Mouse (Mus musculus): ENCODE data around the gene Lrp2.
"Not testable (repeated sequence)": the region's sequence is repeated elsewhere in the genome, so short reads cannot be mapped to it uniquely, and the experiment has no call there.

Gene Lrp2

GRCm38 (mm10) chr2:69584117-69584933, 1.5 kb downstream of the Lrp2 start:
- no peak for DNase-seq (ENCODE audit: extremely low read depth, low read depth)

GRCm38 (mm10) chr2:69582861-69583260, 3.0 kb downstream of the Lrp2 start:
- DNase-seq (ENCODE audit: extremely low read depth, low read depth): no peak

GRCm38 (mm10) chr2:69582068-69582467, 3.8 kb downstream of the Lrp2 start:
- DNase-seq (ENCODE audit: extremely low read depth, low read depth): not testable (repeated sequence)

- no peak for DNase-seq (ENCODE audit: extremely low read depth, low read depth)
These were observed 5.8 kb downstream of the Lrp2 start for GRCm38 (mm10) chr2:69580091-69580490.

- no peak for DNase-seq (ENCODE audit: extremely low read depth, low read depth)
These were observed 7.7 kb downstream of the Lrp2 start for GRCm38 (mm10) chr2:69578206-69578605.

- no peak for DNase-seq (ENCODE audit: extremely low read depth, low read depth)
These were observed 9.3 kb downstream of the Lrp2 start for GRCm38 (mm10) chr2:69576531-69576930.

- DNase-seq (ENCODE audit: extremely low read depth, low read depth): no peak
These were observed 10.9 kb downstream of the Lrp2 start for GRCm38 (mm10) chr2:69574934-69575333.

GRCm38 (mm10) chr2:69574261-69574660, 11.6 kb downstream of the Lrp2 start:
- no peak for DNase-seq (ENCODE audit: extremely low read depth, low read depth)

GRCm38 (mm10) chr2:69573733-69574054, 12.2 kb downstream of the Lrp2 start:
- no peak for DNase-seq (ENCODE audit: extremely low read depth, low read depth)

GRCm38 (mm10) chr2:69573038-69573732, 12.7 kb downstream of the Lrp2 start:
- no peak for DNase-seq (ENCODE audit: extremely low read depth, low read depth)

- DNase-seq (ENCODE audit: extremely low read depth, low read depth): no peak
These were observed 15.3 kb downstream of the Lrp2 start for GRCm38 (mm10) chr2:69570556-69570955.

- no peak for DNase-seq (ENCODE audit: extremely low read depth, low read depth)
These were observed 19.6 kb downstream of the Lrp2 start for GRCm38 (mm10) chr2:69566281-69566680.

- peak; percentile 47 for DNase-seq (ENCODE audit: extremely low read depth, low read depth)
These were observed 22.4 kb downstream of the Lrp2 start for GRCm38 (mm10) chr2:69563492-69563891.

GRCm38 (mm10) chr2:69562761-69563160, 23.1 kb downstream of the Lrp2 start:
- DNase-seq (ENCODE audit: extremely low read depth, low read depth): no peak

GRCm38 (mm10) chr2:69560221-69560620, 25.6 kb downstream of the Lrp2 start:
- DNase-seq (ENCODE audit: extremely low read depth, low read depth): no peak

- no peak for DNase-seq (ENCODE audit: extremely low read depth, low read depth)
These were observed 26.5 kb downstream of the Lrp2 start for GRCm38 (mm10) chr2:69559380-69559779.

- no peak for DNase-seq (ENCODE audit: extremely low read depth, low read depth)
These were observed 29.2 kb downstream of the Lrp2 start for GRCm38 (mm10) chr2:69556686-69557085.

- DNase-seq (ENCODE audit: extremely low read depth, low read depth): no peak
These were observed 34.2 kb downstream of the Lrp2 start for GRCm38 (mm10) chr2:69551639-69552038.

- DNase-seq (ENCODE audit: extremely low read depth, low read depth): peak; percentile 16
These were observed 39.0 kb downstream of the Lrp2 start for GRCm38 (mm10) chr2:69546823-69547222.

GRCm38 (mm10) chr2:69536018-69536417, 49.8 kb downstream of the Lrp2 start:
- no peak for DNase-seq (ENCODE audit: extremely low read depth, low read depth)

GRCm38 (mm10) chr2:69531528-69532055, 54.3 kb downstream of the Lrp2 start:
- no peak for DNase-seq (ENCODE audit: extremely low read depth, low read depth)

- DNase-seq (ENCODE audit: extremely low read depth, low read depth): no peak
These were observed 55.0 kb downstream of the Lrp2 start for GRCm38 (mm10) chr2:69530691-69531527.
